Mouse (Mus musculus): ENCODE measurements around the gene Sash3. TPM values are rescaled to one million over a fixed set of nuclear protein-coding genes. Genes with fewer than 3 reads are reported as not detected.
A peak's percentile ranks its signal among the peaks of the same experiment; 100 is the strongest.

The Sash3 gene
- total and polyA plus RNA-seq, 3 experiments, result 0.31 to 1.2 TPM; not detected in 1

DNA sequence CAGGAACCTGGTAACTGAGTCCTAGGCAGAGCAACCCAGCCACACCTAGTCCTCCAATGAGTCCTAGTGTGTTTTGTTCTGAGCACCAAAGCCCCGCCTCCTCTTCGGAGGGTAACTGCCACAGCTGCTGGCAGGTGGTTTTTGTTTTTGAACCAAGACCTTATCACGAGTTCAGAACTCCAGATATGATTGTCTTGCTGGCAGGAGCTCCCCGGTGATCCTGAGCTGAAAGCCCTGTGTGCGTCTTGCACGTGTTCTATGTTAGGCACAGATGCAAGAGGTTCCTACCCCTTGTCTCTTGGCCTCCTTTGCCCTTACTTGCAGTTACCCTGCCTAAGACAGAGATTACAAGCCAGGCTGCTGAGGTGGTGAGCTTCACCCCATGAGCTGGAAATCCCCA is 4.8 kb upstream of the Sash3 start (continued):
- peak; percentile 90; the same call in 1 of the 2 replicates for TF ChIP-seq BHLHE40 (IDR thresholded peaks at IDR 0.05; ENCODE audit: borderline replicate concordance, low read depth, low read length)

DNA sequence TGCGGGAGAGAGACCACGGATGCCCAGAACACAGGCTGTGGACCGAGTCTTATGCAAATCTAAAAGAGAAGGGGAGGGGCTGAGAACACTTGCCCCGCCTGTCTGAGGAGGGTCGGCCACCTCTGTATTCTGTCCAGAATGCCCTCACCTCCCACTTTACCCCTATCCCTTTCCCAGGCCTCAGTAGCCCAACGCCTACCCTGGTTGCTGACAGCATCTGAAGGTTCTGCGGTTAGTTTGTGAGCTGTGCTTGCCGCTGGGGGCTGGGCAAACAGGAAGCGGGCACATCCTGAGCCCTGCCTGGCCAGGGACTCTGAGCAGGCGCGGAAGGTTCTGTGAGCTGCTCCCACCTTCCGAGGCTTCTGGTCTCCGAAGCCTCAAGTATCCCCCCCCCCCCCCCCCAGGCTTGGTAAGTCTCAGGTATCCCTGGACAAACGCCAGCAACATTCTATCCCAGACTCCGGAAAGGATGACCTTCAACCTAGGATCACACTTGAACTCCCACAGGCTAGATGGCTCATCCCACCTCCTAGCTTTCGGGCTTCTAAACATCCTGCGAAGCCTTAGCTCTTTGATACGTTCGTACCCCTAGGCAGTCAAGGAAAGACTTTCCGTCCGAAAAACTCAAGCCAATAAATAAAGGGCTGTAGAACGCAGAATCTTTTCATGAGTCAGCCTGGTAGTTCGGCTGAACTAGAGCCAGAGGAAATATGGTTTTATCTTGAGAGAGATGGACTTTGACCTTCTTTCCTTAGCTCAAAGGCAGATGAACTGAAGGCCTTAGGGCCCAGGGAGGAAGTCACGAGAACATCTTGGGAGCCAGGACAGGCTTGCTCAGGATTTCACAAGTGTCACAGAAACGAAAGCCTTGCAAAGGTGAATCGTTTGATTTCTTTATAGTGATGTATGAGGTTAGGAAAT is 2.6 kb upstream of the Sash3 start:
- H3K36me3 ChIP-seq (ENCODE audit: control insufficient read depth in 1 of 2, insufficient read depth in 2 of 2, low read length in 2 of 2), result peaks cover 0 to 26% of the 10 kb centered on the region in 2 experiments; a peak in 2 of 4 replicates
- peak overlapping the region; percentile 55 to 63 for H3K4me3 ChIP-seq (ENCODE audit: control insufficient read depth in 1 of 2, insufficient read depth in 1 of 2, low read depth in 2 of 2, low read length in 2 of 2)
- H3K4me1 ChIP-seq (ENCODE audit: control insufficient read depth in 1 of 2, insufficient read depth in 2 of 2, low read length in 2 of 2), result peaks cover 19 to 35% of the 10 kb centered on the region in 2 experiments
- no peaks in the 10 kb centered on the region for H3K79me2 ChIP-seq (ENCODE audit: control insufficient read depth, insufficient read depth, low read length, poor library complexity)
- H3K9ac ChIP-seq (ENCODE audit: control insufficient read depth, low read depth, low read length, poor library complexity, severe bottlenecking), result peak overlapping the region; percentile 56
- H3K27ac ChIP-seq (ENCODE audit: control insufficient read depth, low read depth, low read length), result peak overlapping the region; percentile 55
- H3K9me3 ChIP-seq (replicated peaks; ENCODE audit: insufficient read depth, low read length), result no peaks in the 10 kb centered on the region
- peak; percentile 71 for DNase-seq (ENCODE audit: low read depth, low spot score)
- no peaks in the 10 kb centered on the region for H3K27me3 ChIP-seq (ENCODE audit: control insufficient read depth in 1 of 2, insufficient read depth in 2 of 2, low read length in 2 of 2)
- TF ChIP-seq JUND (IDR thresholded peaks at IDR 0.05; ENCODE audit: low read depth, low read length), result no peak
- no peak for TF ChIP-seq POLR2AphosphoS2 (IDR thresholded peaks at IDR 0.05; ENCODE audit: low read length)
- no peak for TF ChIP-seq MYB (IDR thresholded peaks at IDR 0.05; ENCODE audit: low read depth, low read length)
- no peak for TF ChIP-seq MAFK (IDR thresholded peaks at IDR 0.05; ENCODE audit: borderline replicate concordance, low read depth, low read length)
- TF ChIP-seq ETS1 (IDR thresholded peaks at IDR 0.05; ENCODE audit: low read depth, low read length), result peak; percentile 49
- no peak for TF ChIP-seq TCF12 (IDR thresholded peaks at IDR 0.05; ENCODE audit: low read depth, low read length)
- TF ChIP-seq MAZ (IDR thresholded peaks at IDR 0.05; ENCODE audit: low read depth, low read length), result no peak
- TF ChIP-seq MEF2A (IDR thresholded peaks at IDR 0.05; ENCODE audit: extremely low read depth, insufficient replicate concordance, low read depth, low read length, poor library complexity, severe bottlenecking), result no peak
- TF ChIP-seq CTCF (IDR thresholded peaks at IDR 0.05 in 2 of 3, conservative IDR thresholded peaks at IDR 0.05 in 1 of 3; ENCODE audit: control insufficient read depth in 1 of 3, insufficient read depth in 1 of 3, low read depth in 2 of 3, low read length in 3 of 3, poor library complexity in 1 of 3, severe bottlenecking in 1 of 3), result no peak
- no peak for TF ChIP-seq ZNF384 (IDR thresholded peaks at IDR 0.05; ENCODE audit: low read depth, low read length)
- TF ChIP-seq TAL1 (IDR thresholded peaks at IDR 0.05; ENCODE audit: low read length), result no peak
- no peak for TF ChIP-seq GATA1 (IDR thresholded peaks at IDR 0.05; ENCODE audit: low read depth, low read length)
- peak; percentile 36; the same call in 1 of the 2 replicates for TF ChIP-seq SIN3A (IDR thresholded peaks at IDR 0.05; ENCODE audit: low read length)
- TF ChIP-seq USF1 (IDR thresholded peaks at IDR 0.05; ENCODE audit: low read depth, low read length), result no peak
- 0 out of 2 replicates have a peak, but pooled peaks have one; percentile 27 for TF ChIP-seq NELFE (IDR thresholded peaks at IDR 0.05; ENCODE audit: low read depth, low read length)
- TF ChIP-seq RAD21 (IDR thresholded peaks at IDR 0.05; ENCODE audit: low read depth, low read length), result no peak
- TF ChIP-seq USF2 (IDR thresholded peaks at IDR 0.05; ENCODE audit: borderline replicate concordance in 1 of 2, insufficient read depth in 1 of 2, low read depth in 1 of 2, low read length in 2 of 2), result no peak
- no peak for TF ChIP-seq POLR2A (IDR thresholded peaks at IDR 0.05; ENCODE audit: control insufficient read depth in 1 of 2, insufficient read depth in 1 of 2, low read depth in 1 of 2, low read length in 2 of 2, poor library complexity in 1 of 2)
- TF ChIP-seq POLR2AphosphoS5 (IDR thresholded peaks at IDR 0.05; ENCODE audit: borderline replicate concordance, low read depth, low read length), result no peak
- TF ChIP-seq ZMIZ1 (IDR thresholded peaks at IDR 0.05; ENCODE audit: low read depth, low read length), result no peak
- TF ChIP-seq NRF1 (IDR thresholded peaks at IDR 0.05; ENCODE audit: insufficient read depth, low read depth, low read length, poor library complexity, severe bottlenecking), result peak; percentile 58
- TF ChIP-seq RCOR1 (IDR thresholded peaks at IDR 0.05; ENCODE audit: low read depth, low read length), result no peak
- no peak for TF ChIP-seq GABPA (IDR thresholded peaks at IDR 0.05; ENCODE audit: low read depth, low read length)
- TF ChIP-seq SMC3 (IDR thresholded peaks at IDR 0.05; ENCODE audit: low read depth, low read length), result no peak
- no peak for TF ChIP-seq ZKSCAN1 (IDR thresholded peaks at IDR 0.05; ENCODE audit: low read depth, low read length)
- TF ChIP-seq BHLHE40 (IDR thresholded peaks at IDR 0.05; ENCODE audit: borderline replicate concordance, low read depth, low read length), result no peak
- no peak for TF ChIP-seq KAT2A (conservative IDR thresholded peaks at IDR 0.05; ENCODE audit: low read depth, low read length)
- TF ChIP-seq EP300 (IDR thresholded peaks at IDR 0.05; ENCODE audit: low read depth in 1 of 2, low read length in 2 of 2), result peak in 1 of 2 experiments; percentile 54; a peak in 2 of 4 replicates
- TF ChIP-seq ELF1 (IDR thresholded peaks at IDR 0.05; ENCODE audit: low read depth, low read length), result peak; percentile 46; the same call in 1 of the 2 replicates
- no peak for TF ChIP-seq CHD1 (IDR thresholded peaks at IDR 0.05; ENCODE audit: low read depth, low read length)
- TF ChIP-seq HCFC1 (IDR thresholded peaks at IDR 0.05; ENCODE audit: low read depth, low read length), result 0 out of 2 replicates have a peak, but pooled peaks have one; percentile 5
- TF ChIP-seq E2F4 (IDR thresholded peaks at IDR 0.05; ENCODE audit: borderline replicate concordance, low read depth, low read length), result no peak
